Mouse (Mus musculus): ENCODE measurements around the gene 4930579F01Rik. TPM values are rescaled to one million over a fixed set of nuclear protein-coding genes. Genes with fewer than 3 reads are reported as not detected.
A peak's percentile ranks its signal among the peaks of the same experiment; 100 is the strongest.
"Not testable (repeated sequence)": the region's sequence is repeated elsewhere in the genome, so short reads cannot be mapped to it uniquely, and the experiment has no call there.

4930579F01Rik gene
- polyA plus RNA-seq, 1 experiment from 2014 or later: not detected

GRCm38 (mm10) chr3:138142733-138143314, 50.8 kb downstream of the 4930579F01Rik start:
- H3K4me1 ChIP-seq (replicated peaks): peaks cover 9% of the 10 kb centered on the region
- no peak for ATAC-seq (ENCODE audit: low read depth)
- no peaks in the 10 kb centered on the region for H3K36me3 ChIP-seq
- WGBS: 7% methylated on average over 12 of the region's 12 CpGs
- no peaks in the 10 kb centered on the region for H3K27me3 ChIP-seq
- H3K4me3 ChIP-seq: peak overlapping the region; percentile 62
- peak overlapping the region; percentile 82 for H3K4me2 ChIP-seq
- H3K9me3 ChIP-seq: no peaks in the 10 kb centered on the region
- H3K9ac ChIP-seq: peak overlapping the region; percentile 74
- H3K27ac ChIP-seq (replicated peaks): peak overlapping the region; percentile 95

GRCm38 (mm10) chr3:138142052-138142732, 51.4 kb downstream of the 4930579F01Rik start:
- Histone ChIP-seq H3K4me2 (peak overlapping the region; percentile 82), H3K9ac (0 out of 2 replicates have a peak overlapping the region, but pooled peaks have one; percentile 2), H3K27ac (replicated peaks) (peak overlapping the region; percentile 9; the same call in 1 of the 2 replicates), H3K4me3 (peak overlapping the region; percentile 62), H3K27me3 (no peaks in the 10 kb centered on the region), H3K4me1 (replicated peaks) (peaks cover 9% of the 10 kb centered on the region), H3K36me3 (no peaks in the 10 kb centered on the region), H3K9me3 (no peaks in the 10 kb centered on the region)
- WGBS: 61% methylated on average over 4 of the region's 4 CpGs
- ATAC-seq (ENCODE audit: low read depth): no peak

GRCm38 (mm10) chr3:138139663-138140062, 54.0 kb downstream of the 4930579F01Rik start:
- ATAC-seq (ENCODE audit: low read depth): no peak
- H3K4me1 ChIP-seq (replicated peaks): peaks cover 9% of the 10 kb centered on the region
- no peak overlapping the region for H3K4me3 ChIP-seq
- WGBS: 94% methylated on average over 6 of the region's 6 CpGs
- H3K9ac ChIP-seq: no peak overlapping the region
- no peak overlapping the region for H3K27ac ChIP-seq (replicated peaks)
- no peak overlapping the region for H3K4me2 ChIP-seq
- H3K27me3 ChIP-seq: no peaks in the 10 kb centered on the region
- H3K36me3 ChIP-seq: no peaks in the 10 kb centered on the region
- H3K9me3 ChIP-seq: no peaks in the 10 kb centered on the region

GRCm38 (mm10) chr3:138138146-138138545, 55.5 kb downstream of the 4930579F01Rik start:
- H3K4me2 ChIP-seq; H3K4me1 ChIP-seq (replicated peaks); H3K27ac ChIP-seq (replicated peaks); H3K4me3 ChIP-seq; H3K27me3 ChIP-seq; H3K36me3 ChIP-seq; H3K9ac ChIP-seq; ATAC-seq (ENCODE audit: low read depth); H3K9me3 ChIP-seq: not testable (repeated sequence)
- 74% methylated on average over 13 of the region's 13 CpGs for WGBS

GRCm38 (mm10) chr3:138134528-138134927, 59.1 kb downstream of the 4930579F01Rik start:
- Histone ChIP-seq H3K27me3 (no peaks in the 10 kb centered on the region), H3K9ac (no peak overlapping the region), H3K4me3 (no peak overlapping the region), H3K9me3 (no peaks in the 10 kb centered on the region), H3K27ac (replicated peaks) (no peak overlapping the region), H3K4me1 (replicated peaks) (no peaks in the 10 kb centered on the region), H3K36me3 (no peaks in the 10 kb centered on the region), H3K4me2 (no peak overlapping the region)
- no peak for ATAC-seq (ENCODE audit: low read depth)
- WGBS: 92% methylated on average over 1 of the region's 1 CpGs

- H3K9ac ChIP-seq: no peak overlapping the region
- no peaks in the 10 kb centered on the region for H3K9me3 ChIP-seq
- 87% methylated on average over 11 of the region's 11 CpGs for whole genome bisulfite sequencing
- no peaks in the 10 kb centered on the region for H3K36me3 ChIP-seq
- ATAC-seq (ENCODE audit: low read depth): no peak
- H3K4me3 ChIP-seq: no peak overlapping the region
- no peaks in the 10 kb centered on the region for H3K4me1 ChIP-seq (replicated peaks)
- no peaks in the 10 kb centered on the region for H3K27me3 ChIP-seq
- H3K27ac ChIP-seq (replicated peaks): no peak overlapping the region
- H3K4me2 ChIP-seq: no peak overlapping the region
Measured at GRCm38 (mm10) chr3:138133916-138134315, 59.7 kb downstream of the 4930579F01Rik start.

GRCm38 (mm10) chr3:138133463-138133862, 60.2 kb downstream of the 4930579F01Rik start:
- no peaks in the 10 kb centered on the region for H3K9me3 ChIP-seq
- no peaks in the 10 kb centered on the region for H3K27me3 ChIP-seq
- H3K4me3 ChIP-seq: no peak overlapping the region
- H3K27ac ChIP-seq (replicated peaks): no peak overlapping the region
- 86% methylated on average over 8 of the region's 8 CpGs for WGBS
- no peak overlapping the region for H3K9ac ChIP-seq
- H3K4me2 ChIP-seq: no peak overlapping the region
- no peaks in the 10 kb centered on the region for H3K4me1 ChIP-seq (replicated peaks)
- no peak for ATAC-seq (ENCODE audit: low read depth)
- no peaks in the 10 kb centered on the region for H3K36me3 ChIP-seq

- no peaks in the 10 kb centered on the region for H3K27me3 ChIP-seq
- no peaks in the 10 kb centered on the region for H3K9me3 ChIP-seq
- no peak overlapping the region for H3K9ac ChIP-seq
- no peaks in the 10 kb centered on the region for H3K4me1 ChIP-seq (replicated peaks)
- ATAC-seq (ENCODE audit: low read depth): no peak
- H3K4me3 ChIP-seq: no peak overlapping the region
- no peak overlapping the region for H3K4me2 ChIP-seq
- H3K27ac ChIP-seq (replicated peaks): no peak overlapping the region
- WGBS: 70% methylated on average over 9 of the region's 9 CpGs
- no peaks in the 10 kb centered on the region for H3K36me3 ChIP-seq
Measured at GRCm38 (mm10) chr3:138131168-138131567, 62.5 kb downstream of the 4930579F01Rik start.

- H3K9me3 ChIP-seq: no peaks in the 10 kb centered on the region
- no peak overlapping the region for H3K9ac ChIP-seq
- H3K4me3 ChIP-seq: no peak overlapping the region
- no peak overlapping the region for H3K27ac ChIP-seq (replicated peaks)
- ATAC-seq (ENCODE audit: low read depth): no peak
- no peaks in the 10 kb centered on the region for H3K27me3 ChIP-seq
- WGBS: 41% methylated on average over 1 of the region's 1 CpGs
- no peak overlapping the region for H3K4me2 ChIP-seq
- no peaks in the 10 kb centered on the region for H3K4me1 ChIP-seq (replicated peaks)
- no peaks in the 10 kb centered on the region for H3K36me3 ChIP-seq
Measured at GRCm38 (mm10) chr3:138130692-138131091, 62.9 kb downstream of the 4930579F01Rik start.

- Histone ChIP-seq H3K4me2 (no peak overlapping the region), H3K9ac (no peak overlapping the region), H3K27ac (replicated peaks) (no peak overlapping the region), H3K27me3 (no peaks in the 10 kb centered on the region), H3K9me3 (no peaks in the 10 kb centered on the region), H3K36me3 (no peaks in the 10 kb centered on the region), H3K4me1 (replicated peaks) (no peaks in the 10 kb centered on the region), H3K4me3 (no peak overlapping the region)
- 96% methylated on average over 6 of the region's 6 CpGs for WGBS
- no peak for ATAC-seq (ENCODE audit: low read depth)
Measured at GRCm38 (mm10) chr3:138129110-138129509, 64.5 kb downstream of the 4930579F01Rik start.

GRCm38 (mm10) chr3:138123842-138124241, 69.8 kb downstream of the 4930579F01Rik start:
- Histone ChIP-seq H3K27me3 (no peaks in the 10 kb centered on the region), H3K9me3 (no peaks in the 10 kb centered on the region), H3K4me1 (replicated peaks) (no peaks in the 10 kb centered on the region), H3K9ac (no peak overlapping the region), H3K36me3 (no peaks in the 10 kb centered on the region), H3K4me2 (no peak overlapping the region), H3K4me3 (no peak overlapping the region), H3K27ac (replicated peaks) (no peak overlapping the region)
- WGBS: 92% methylated on average over 10 of the region's 10 CpGs
- ATAC-seq (ENCODE audit: low read depth): no peak

GRCm38 (mm10) chr3:138121461-138121860, 72.2 kb downstream of the 4930579F01Rik start:
- WGBS: 92% methylated on average over 2 of the region's 2 CpGs
- ATAC-seq (ENCODE audit: low read depth): no peak
- no peak overlapping the region for H3K4me3 ChIP-seq
- no peaks in the 10 kb centered on the region for H3K36me3 ChIP-seq
- H3K4me1 ChIP-seq (replicated peaks): no peaks in the 10 kb centered on the region
- H3K27ac ChIP-seq (replicated peaks): no peak overlapping the region
- no peak overlapping the region for H3K4me2 ChIP-seq
- H3K9ac ChIP-seq: no peak overlapping the region
- H3K27me3 ChIP-seq: no peaks in the 10 kb centered on the region
- H3K9me3 ChIP-seq: no peaks in the 10 kb centered on the region

All from neural tube, embryonic 13.5 days (tissue).